Mouse (Mus musculus): Measurements from ENCODE around the gene Sh3bgr. TPM values are rescaled to one million over a fixed set of nuclear protein-coding genes. Genes with fewer than 3 reads are reported as not detected.

Gene Sh3bgr
- polyA plus RNA-seq, 1 experiment from 2014 or later: 60.9 TPM

DNA sequence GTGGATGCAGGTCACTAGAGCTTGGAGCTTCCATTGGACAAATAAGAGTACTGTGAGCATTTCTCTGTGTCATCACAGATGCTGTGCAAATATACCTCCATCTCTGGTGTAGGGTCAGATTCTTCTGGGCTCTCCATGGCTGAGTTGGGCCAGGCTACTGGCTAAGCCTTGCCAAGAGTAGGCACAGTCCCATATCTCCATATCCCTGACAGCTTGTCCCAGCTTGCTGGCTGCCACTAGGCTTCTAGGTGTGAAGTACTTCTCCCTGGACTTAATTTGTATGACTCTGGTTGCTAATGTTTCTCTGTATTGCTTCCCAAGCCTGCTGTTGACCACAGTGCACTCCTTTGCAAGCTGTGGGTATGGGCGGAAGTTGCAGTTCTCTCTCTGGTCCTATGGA lies 51.9 kb downstream of the Sh3bgr start:
- Histone ChIP-seq H3K4me3 (replicated peaks; ENCODE audit: low read length) (no peak overlapping the region), H3K36me3 (ENCODE audit: control insufficient read depth, insufficient read depth, low read length) (no peaks in the 10 kb centered on the region), H3K4me1 (ENCODE audit: control insufficient read depth, insufficient read depth, low read length) (no peaks in the 10 kb centered on the region), H3K4me2 (ENCODE audit: low read depth, low read length) (no peak overlapping the region), H3K9me3 (replicated peaks; ENCODE audit: control insufficient read depth, low read length) (peaks cover 5% of the 10 kb centered on the region; the same call in 1 of the 2 replicates), H3K27me3 (ENCODE audit: control insufficient read depth, insufficient read depth, low read length) (no peaks in the 10 kb centered on the region), H3K9ac (ENCODE audit: low read length) (no peak overlapping the region), H3K27ac (ENCODE audit: low read length) (no peak overlapping the region)
- WGBS: 86% methylated on average over 1 of the region's 1 CpGs
- ATAC-seq (ENCODE audit: insufficient read depth, low FRiP score): no peak

DNA sequence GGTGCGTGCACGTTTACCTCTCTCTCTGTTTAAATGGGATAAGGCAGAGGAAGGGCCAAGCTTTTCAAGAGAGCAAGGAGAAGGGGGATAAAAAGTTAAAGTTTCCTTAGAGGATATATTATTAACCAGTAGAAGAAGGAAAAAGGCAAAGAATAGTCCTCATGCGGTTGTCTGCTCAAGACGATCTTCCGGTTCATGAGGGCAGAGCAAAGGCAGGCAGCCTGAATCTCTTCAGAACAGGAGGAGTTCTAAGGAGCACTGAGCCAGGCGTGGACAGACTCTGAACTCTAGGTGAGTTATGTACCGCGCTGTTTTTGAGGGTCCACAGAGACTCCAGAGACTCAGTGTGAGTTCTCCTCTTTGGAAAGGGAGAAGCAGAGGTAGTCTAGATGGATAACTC lies 58.2 kb downstream of the Sh3bgr start:
- no peak overlapping the region for H3K4me3 ChIP-seq (replicated peaks; ENCODE audit: low read length)
- WGBS: 83% methylated on average over 8 of the region's 8 CpGs
- no peak overlapping the region for H3K9ac ChIP-seq (ENCODE audit: low read length)
- no peaks in the 10 kb centered on the region for H3K36me3 ChIP-seq (ENCODE audit: control insufficient read depth, insufficient read depth, low read length)
- H3K27ac ChIP-seq (ENCODE audit: low read length): no peak overlapping the region
- H3K4me1 ChIP-seq (ENCODE audit: control insufficient read depth, insufficient read depth, low read length): no peaks in the 10 kb centered on the region
- ATAC-seq (ENCODE audit: insufficient read depth, low FRiP score): no peak
- H3K27me3 ChIP-seq (ENCODE audit: control insufficient read depth, insufficient read depth, low read length): no peaks in the 10 kb centered on the region
- no peak overlapping the region for H3K4me2 ChIP-seq (ENCODE audit: low read depth, low read length)
- H3K9me3 ChIP-seq (replicated peaks; ENCODE audit: control insufficient read depth, low read length): no peaks in the 10 kb centered on the region

DNA sequence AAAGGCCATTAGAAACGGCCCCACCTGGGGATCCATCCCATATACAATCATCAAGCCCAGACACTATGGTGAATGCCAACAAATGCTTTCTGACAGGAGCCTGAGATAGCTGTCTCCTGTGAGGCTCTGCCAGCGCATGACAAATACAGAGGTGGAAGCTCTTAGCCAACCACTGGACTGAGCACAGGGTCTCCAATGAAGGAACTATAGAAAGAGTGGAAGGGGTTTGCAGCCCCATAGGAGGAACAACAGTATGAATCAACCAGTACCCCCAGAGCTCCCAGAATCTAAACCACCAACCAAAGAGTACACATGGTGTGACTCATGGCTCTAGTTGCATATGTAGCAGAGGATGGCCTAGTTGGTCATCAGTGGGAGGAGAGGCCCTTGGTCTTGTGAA lies 71.5 kb downstream of the Sh3bgr start:
- 71% methylated on average over 2 of the region's 2 CpGs for WGBS
- H3K9ac ChIP-seq (ENCODE audit: low read length): no peak overlapping the region
- H3K4me2 ChIP-seq (ENCODE audit: low read depth, low read length): no peak overlapping the region
- H3K27me3 ChIP-seq (ENCODE audit: control insufficient read depth, insufficient read depth, low read length): no peaks in the 10 kb centered on the region
- ATAC-seq (ENCODE audit: insufficient read depth, low FRiP score): no peak
- H3K9me3 ChIP-seq (replicated peaks; ENCODE audit: control insufficient read depth, low read length): no peaks in the 10 kb centered on the region
- no peaks in the 10 kb centered on the region for H3K36me3 ChIP-seq (ENCODE audit: control insufficient read depth, insufficient read depth, low read length)
- no peak overlapping the region for H3K4me3 ChIP-seq (replicated peaks; ENCODE audit: low read length)
- no peaks in the 10 kb centered on the region for H3K4me1 ChIP-seq (ENCODE audit: control insufficient read depth, insufficient read depth, low read length)
- H3K27ac ChIP-seq (ENCODE audit: low read length): no peak overlapping the region

DNA sequence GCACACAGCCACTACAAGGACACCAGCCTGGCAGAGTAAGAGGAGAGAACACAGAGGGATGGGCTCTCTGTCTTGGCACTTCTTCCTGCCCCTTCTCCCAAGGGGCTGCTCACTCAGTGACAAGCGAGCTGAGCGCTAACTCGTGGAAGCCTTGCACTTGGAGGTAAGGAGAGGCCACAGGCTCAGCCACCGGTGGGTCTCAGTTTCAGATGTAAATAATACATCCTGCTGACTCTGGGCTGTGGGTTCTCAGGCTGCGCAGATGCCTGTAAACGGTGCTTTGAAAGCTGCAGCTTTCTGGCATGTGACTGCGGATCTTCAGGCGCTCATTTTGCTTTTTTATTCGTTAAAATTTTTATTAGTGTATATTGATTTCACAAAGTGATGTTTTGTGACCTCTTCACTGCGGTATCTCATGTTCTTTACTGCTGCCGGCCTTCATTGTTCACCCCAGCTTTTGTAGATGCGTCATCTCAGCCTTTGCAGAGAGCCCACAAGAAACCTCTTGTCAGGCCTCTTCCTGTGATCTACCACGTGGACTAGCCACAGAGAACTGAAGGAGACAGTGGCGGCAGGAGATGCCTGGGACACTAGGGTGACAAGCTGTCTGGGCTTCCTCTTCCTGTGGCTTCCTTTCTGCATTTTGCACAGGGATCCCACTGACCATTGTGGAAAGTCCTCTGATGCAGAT lies 72.8 kb downstream of the Sh3bgr start:
- H3K27me3 ChIP-seq (ENCODE audit: control insufficient read depth, insufficient read depth, low read length): no peaks in the 10 kb centered on the region
- 52% methylated on average over 14 of the region's 14 CpGs for WGBS
- H3K27ac ChIP-seq (ENCODE audit: low read length): no peak overlapping the region
- no peaks in the 10 kb centered on the region for H3K4me1 ChIP-seq (ENCODE audit: control insufficient read depth, insufficient read depth, low read length)
- no peaks in the 10 kb centered on the region for H3K9me3 ChIP-seq (replicated peaks; ENCODE audit: control insufficient read depth, low read length)
- ATAC-seq (ENCODE audit: insufficient read depth, low FRiP score): no peak
- no peak overlapping the region for H3K4me2 ChIP-seq (ENCODE audit: low read depth, low read length)
- no peak overlapping the region for H3K4me3 ChIP-seq (replicated peaks; ENCODE audit: low read length)
- H3K36me3 ChIP-seq (ENCODE audit: control insufficient read depth, insufficient read depth, low read length): no peaks in the 10 kb centered on the region
- H3K9ac ChIP-seq (ENCODE audit: low read length): no peak overlapping the region

DNA sequence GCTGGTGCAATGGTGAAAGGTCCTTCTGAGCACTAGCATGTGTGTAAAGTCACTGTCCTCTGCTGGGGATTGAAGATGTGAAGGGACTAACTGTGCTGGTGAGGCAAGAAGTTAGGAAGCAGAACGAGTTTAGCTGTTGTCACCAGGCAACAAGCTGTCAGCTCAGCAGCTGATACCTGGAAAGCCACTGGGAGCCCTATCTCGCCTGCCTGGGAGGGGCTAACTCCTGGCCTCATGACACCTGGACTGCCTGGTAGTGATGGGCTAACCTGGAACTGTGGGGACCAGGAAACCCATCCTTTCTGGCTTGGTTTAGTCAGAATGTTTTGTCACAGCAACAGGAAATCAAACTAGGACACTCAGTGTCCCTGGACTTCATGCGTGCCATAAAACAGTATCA lies 76.3 kb downstream of the Sh3bgr start:
- ATAC-seq (ENCODE audit: insufficient read depth, low FRiP score): no peak
- Histone ChIP-seq H3K36me3 (ENCODE audit: control insufficient read depth, insufficient read depth, low read length) (no peaks in the 10 kb centered on the region), H3K4me2 (ENCODE audit: low read depth, low read length) (no peak overlapping the region), H3K4me3 (replicated peaks; ENCODE audit: low read length) (no peak overlapping the region), H3K4me1 (ENCODE audit: control insufficient read depth, insufficient read depth, low read length) (no peaks in the 10 kb centered on the region), H3K9me3 (replicated peaks; ENCODE audit: control insufficient read depth, low read length) (no peaks in the 10 kb centered on the region), H3K9ac (ENCODE audit: low read length) (no peak overlapping the region), H3K27ac (ENCODE audit: low read length) (no peak overlapping the region), H3K27me3 (ENCODE audit: control insufficient read depth, insufficient read depth, low read length) (peaks cover 23% of the 10 kb centered on the region)
- 53% methylated on average over 3 of the region's 3 CpGs for WGBS

Other genes with a start within 250 kb of the Sh3bgr start
- 55.2 and 64.4 TPM in 2 replicates for gene Psmg1, start 209.5 kb upstream of the Sh3bgr start, polyA plus RNA-seq (2015; fragmentation: Nextera tagmentation; extraction: Ambion mirVana)
- gene Brwd1, start 117.9 kb upstream of the Sh3bgr start, polyA plus RNA-seq (2015; fragmentation: Nextera tagmentation; extraction: Ambion mirVana): 68.6 and 70.0 TPM in 2 replicates
- 480 and 562 TPM in 2 replicates for gene Hmgn1, start 72.7 kb upstream of the Sh3bgr start, polyA plus RNA-seq (2015; fragmentation: Nextera tagmentation; extraction: Ambion mirVana)
- gene Wrb, start 55.0 kb upstream of the Sh3bgr start, polyA plus RNA-seq (2015; fragmentation: Nextera tagmentation; extraction: Ambion mirVana): 55.4 and 63.1 TPM in 2 replicates
- gene Lca5l, start 8.2 kb upstream of the Sh3bgr start, polyA plus RNA-seq (2015; fragmentation: Nextera tagmentation; extraction: Ambion mirVana): 0.66 and 0.90 TPM in 2 replicates
- 0.49 and 0.61 TPM in 2 replicates for gene B3galt5, start 35.4 kb downstream of the Sh3bgr start, polyA plus RNA-seq (2015; fragmentation: Nextera tagmentation; extraction: Ambion mirVana)
- 1.4 and 1.6 TPM in 2 replicates for gene Itgb2l, start 243.2 kb downstream of the Sh3bgr start, polyA plus RNA-seq (2015; fragmentation: Nextera tagmentation; extraction: Ambion mirVana)